Mouse (Mus musculus) layer of hippocampus, postnatal 36 days (tissue): Measurements from ENCODE around the gene Tmc8. TPM values are rescaled to one million over a fixed set of nuclear protein-coding genes. Genes with fewer than 3 reads are reported as not detected.
A peak's percentile ranks its signal among the peaks of the same experiment; 100 is the strongest.
"Not testable (repeated sequence)": the region's sequence is repeated elsewhere in the genome, so short reads cannot be mapped to it uniquely, and the experiment has no call there.

Source experiments
- DNase-seq, 2 experiments: peaks; one replicate each; pipeline ENCODE4 v3.0.0; 2022
- total RNA-seq, 2 experiments: library from RNA; stranded (reverse); gene quantifications; 2 replicates each; pipeline ENCODE4 v1.2.3; 2021

Tmc8 gene
- total RNA-seq, 2 experiments from 2014 or later, result 0.47 to 0.83 TPM

GRCm38 (mm10) chr11:117797511-117798159 is 15.8 kb downstream of the Tmc8 start, which contains the start of gene 6030468B19Rik:
Gene 6030468B19Rik, plus strand, starts transcription at chr11:117797660.
- no peak for DNase-seq

GRCm38 (mm10) chr11:117798160-117798541 is 16.3 kb downstream of the Tmc8 start:
- no peak for DNase-seq

GRCm38 (mm10) chr11:117799174-117799573 is 17.3 kb downstream of the Tmc8 start:
- no peak for DNase-seq

GRCm38 (mm10) chr11:117800038-117800437 is 18.2 kb downstream of the Tmc8 start:
- no peak for DNase-seq

- no peak for DNase-seq
These were observed 19.8 kb downstream of the Tmc8 start for GRCm38 (mm10) chr11:117801650-117802049.

GRCm38 (mm10) chr11:117803166-117803688 is 21.4 kb downstream of the Tmc8 start:
- no peak for DNase-seq

GRCm38 (mm10) chr11:117806781-117807180 is 24.9 kb downstream of the Tmc8 start:
- DNase-seq, result no peak

- peak; percentile 48 to 64 for DNase-seq
These were observed 27.8 kb downstream of the Tmc8 start, which contains the start of the genes Gm20708 and Syngr2 for GRCm38 (mm10) chr11:117809407-117810311. Gene Gm20708, plus strand, starts transcription at chr11:117809668. Gene Syngr2, plus strand, starts transcription at chr11:117809668.

- peak; percentile 50 to 54 for DNase-seq
These were observed 28.6 kb downstream of the Tmc8 start for GRCm38 (mm10) chr11:117810401-117811046.

- no peak for DNase-seq
These were observed 32.0 kb downstream of the Tmc8 start for GRCm38 (mm10) chr11:117813867-117814266.

GRCm38 (mm10) chr11:117814704-117815366 is 33.0 kb downstream of the Tmc8 start:
- DNase-seq, result no peak

GRCm38 (mm10) chr11:117815850-117816249 is 34.0 kb downstream of the Tmc8 start:
- DNase-seq, result not testable (repeated sequence)

- no peak for DNase-seq
These were observed 34.6 kb downstream of the Tmc8 start for GRCm38 (mm10) chr11:117816389-117816996.

- no peak for DNase-seq
These were observed 37.2 kb downstream of the Tmc8 start for GRCm38 (mm10) chr11:117819095-117819494.

- DNase-seq, result no peak
These were observed 38.3 kb downstream of the Tmc8 start for GRCm38 (mm10) chr11:117820173-117820572.

- DNase-seq, result no peak
These were observed 40.0 kb downstream of the Tmc8 start for GRCm38 (mm10) chr11:117821868-117822267.

- no peak for DNase-seq
These were observed 40.9 kb downstream of the Tmc8 start for GRCm38 (mm10) chr11:117822728-117823241.

- no peak for DNase-seq
These were observed 41.5 kb downstream of the Tmc8 start for GRCm38 (mm10) chr11:117823411-117823810.

- DNase-seq, result peak; percentile 77 to 78
These were observed 42.4 kb downstream of the Tmc8 start for GRCm38 (mm10) chr11:117824060-117824969.
